Mouse (Mus musculus) adrenal gland, adult 8-10 months (tissue): Measurements from ENCODE around the gene Vmn1r21. TPM values are rescaled to one million over a fixed set of nuclear protein-coding genes. Genes with fewer than 3 reads are reported as not detected.
"Not testable (repeated sequence)": the region's sequence is repeated elsewhere in the genome, so short reads cannot be mapped to it uniquely, and the experiment has no call there.

Experiments used
- DNase-seq: peaks from one replicate; pipeline ENCODE4 v3.0.0; 2022
- total RNA-seq, 4 experiments: library from RNA; stranded (reverse); gene quantifications; 2 replicates each; pipeline ENCODE4 v1.2.4; 2022

Vmn1r21 gene
- not detected for total RNA-seq

DNA sequence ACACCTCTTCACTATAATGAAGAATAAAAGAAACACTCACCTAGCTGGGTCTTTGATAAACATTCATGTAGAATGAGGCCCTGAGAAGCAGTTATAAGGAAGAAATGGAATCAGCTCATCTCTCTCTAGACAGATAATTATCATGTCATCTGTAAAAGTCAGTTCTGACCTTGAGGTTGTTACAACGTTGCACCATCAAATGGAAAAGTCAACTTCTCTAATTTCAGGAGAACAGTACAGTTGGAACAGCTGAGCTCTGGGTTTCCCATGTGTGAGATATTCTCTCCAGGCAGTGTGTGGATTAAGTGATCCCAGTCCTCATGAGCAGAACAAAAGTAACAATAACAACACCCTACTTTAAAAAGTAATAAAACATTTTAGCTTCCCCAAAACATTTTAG is at the start of gene Vmn1r21:
TSS of gene Vmn1r21 (minus strand) at position 58 of the 400 bp plus-strand sequence.
- no peak for DNase-seq

- DNase-seq = no peak
Observed at GRCm38 (mm10) chr6:57859043-57860042, 9.2 kb upstream of the Vmn1r21 start.

GRCm38 (mm10) chr6:57851177-57851576 is 1.0 kb upstream of the Vmn1r21 start:
- DNase-seq = not testable (repeated sequence)

DNA sequence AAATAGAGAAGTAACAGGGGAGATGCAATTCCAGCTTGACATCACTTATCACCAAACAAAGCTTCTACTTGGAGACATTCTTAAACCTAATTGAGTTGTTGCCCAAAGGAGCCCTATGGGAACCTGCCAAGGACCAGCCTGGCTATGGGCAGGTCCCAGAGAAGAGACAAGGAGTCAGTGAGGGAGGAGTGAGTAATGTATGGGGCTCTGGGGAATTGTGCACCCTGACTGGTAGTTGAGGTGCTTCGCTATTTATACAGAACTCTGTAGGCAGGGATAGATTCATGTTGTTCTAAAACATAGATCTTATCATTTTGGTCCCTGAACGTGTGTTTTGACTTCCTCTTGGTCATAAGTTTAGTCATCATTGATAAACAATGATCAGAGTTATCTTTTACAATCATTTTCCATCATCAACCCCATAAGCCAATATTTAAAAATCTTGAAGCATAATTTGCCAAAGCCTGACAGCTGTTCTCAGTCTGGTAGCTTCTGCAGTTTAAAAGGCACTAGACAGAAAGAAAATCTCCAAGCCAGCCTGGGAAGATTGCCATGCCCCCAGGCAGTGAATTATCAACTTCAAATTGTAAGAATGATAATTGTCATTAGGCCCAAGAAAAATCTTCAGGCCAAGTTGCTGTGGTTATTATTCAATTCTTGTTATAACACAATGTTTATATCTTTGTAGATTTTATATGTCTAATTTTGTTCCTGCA is 10.3 kb downstream of the Vmn1r21 start:
- DNase-seq = no peak

DNA sequence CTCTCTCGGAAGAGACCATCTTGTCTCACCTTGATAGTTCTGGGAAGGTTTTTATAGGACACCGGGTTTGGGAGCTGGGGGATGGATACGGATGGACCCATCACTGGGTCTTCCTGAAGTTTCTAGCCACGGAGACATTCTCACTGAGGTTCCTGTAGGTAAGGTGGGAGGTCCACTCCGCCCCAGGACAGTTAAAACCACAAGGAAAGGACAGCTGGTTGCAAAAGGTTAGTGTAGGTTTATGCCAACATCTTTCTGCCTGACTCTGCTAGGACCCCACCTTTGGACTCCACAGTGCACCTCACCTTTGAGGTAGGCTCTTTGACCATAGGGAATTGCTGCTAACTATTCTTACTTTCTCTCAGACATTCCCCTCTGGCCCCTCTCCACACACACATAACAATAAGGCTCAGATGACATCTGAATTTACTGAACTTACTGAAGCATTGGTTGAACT is 24.9 kb downstream of the Vmn1r21 start:
- no peak for DNase-seq

GRCm38 (mm10) chr6:57824422-57825258 is 25.5 kb downstream of the Vmn1r21 start, which contains the start of gene Vopp1:
Vopp1 (minus strand) TSS chr6:57825159.
- peak; percentile 38 for DNase-seq

DNA sequence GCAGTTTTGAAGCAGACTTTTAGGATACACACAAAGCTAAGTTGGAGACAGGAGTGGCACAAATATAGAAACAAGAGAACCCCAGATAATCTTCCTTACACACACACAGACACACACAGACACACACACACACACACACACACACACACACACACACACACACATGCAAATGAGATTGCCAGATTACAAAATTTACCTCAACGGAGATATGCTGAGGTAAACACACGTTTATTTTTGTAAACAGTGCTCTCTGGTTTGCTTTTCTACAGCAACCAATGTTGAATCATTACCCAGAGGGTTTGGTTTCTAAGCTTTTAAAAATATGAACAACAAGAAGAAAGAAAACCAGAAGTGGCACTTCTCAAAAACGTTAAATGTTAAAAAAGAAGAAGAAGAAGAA is 26.7 kb downstream of the Vmn1r21 start:
- no peak for DNase-seq

DNA sequence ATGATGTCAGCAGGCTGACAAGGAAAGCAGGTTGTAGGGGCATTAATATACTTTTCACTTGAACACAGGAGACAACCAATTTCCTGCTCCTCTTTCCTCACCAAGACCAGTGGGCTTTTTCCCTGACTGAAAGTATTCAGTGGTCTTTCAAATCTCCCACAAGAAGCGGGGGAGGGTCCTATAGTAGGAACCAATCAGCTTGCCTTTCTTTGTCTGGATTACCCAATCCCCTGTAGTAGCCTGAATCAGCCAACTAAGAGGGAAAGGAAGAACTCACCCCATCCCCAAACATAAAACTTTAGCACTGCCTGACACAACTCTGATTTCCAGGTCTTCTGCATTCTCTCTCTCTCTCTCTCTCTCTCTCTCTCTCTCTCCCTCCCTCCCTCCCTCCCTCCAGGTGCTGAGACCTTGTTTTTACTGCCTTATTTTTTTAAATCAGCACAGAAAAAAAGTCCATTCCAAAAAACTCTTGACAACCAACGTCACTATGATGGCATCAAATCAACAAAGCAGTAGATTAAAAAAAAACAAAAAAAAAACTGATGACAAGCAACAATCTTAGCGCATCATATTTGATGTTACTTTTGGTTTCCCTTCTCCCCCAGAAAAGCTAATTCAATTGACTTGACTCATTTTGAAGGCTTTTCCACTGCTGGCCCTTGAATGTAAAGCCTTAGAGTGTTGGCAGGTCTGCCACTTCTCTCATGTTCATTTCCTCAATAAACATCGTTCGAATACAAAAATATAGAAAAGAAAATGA is 27.3 kb downstream of the Vmn1r21 start:
- no peak for DNase-seq

- DNase-seq = no peak
Observed at GRCm38 (mm10) chr6:57814436-57814940, 35.7 kb downstream of the Vmn1r21 start.

DNA sequence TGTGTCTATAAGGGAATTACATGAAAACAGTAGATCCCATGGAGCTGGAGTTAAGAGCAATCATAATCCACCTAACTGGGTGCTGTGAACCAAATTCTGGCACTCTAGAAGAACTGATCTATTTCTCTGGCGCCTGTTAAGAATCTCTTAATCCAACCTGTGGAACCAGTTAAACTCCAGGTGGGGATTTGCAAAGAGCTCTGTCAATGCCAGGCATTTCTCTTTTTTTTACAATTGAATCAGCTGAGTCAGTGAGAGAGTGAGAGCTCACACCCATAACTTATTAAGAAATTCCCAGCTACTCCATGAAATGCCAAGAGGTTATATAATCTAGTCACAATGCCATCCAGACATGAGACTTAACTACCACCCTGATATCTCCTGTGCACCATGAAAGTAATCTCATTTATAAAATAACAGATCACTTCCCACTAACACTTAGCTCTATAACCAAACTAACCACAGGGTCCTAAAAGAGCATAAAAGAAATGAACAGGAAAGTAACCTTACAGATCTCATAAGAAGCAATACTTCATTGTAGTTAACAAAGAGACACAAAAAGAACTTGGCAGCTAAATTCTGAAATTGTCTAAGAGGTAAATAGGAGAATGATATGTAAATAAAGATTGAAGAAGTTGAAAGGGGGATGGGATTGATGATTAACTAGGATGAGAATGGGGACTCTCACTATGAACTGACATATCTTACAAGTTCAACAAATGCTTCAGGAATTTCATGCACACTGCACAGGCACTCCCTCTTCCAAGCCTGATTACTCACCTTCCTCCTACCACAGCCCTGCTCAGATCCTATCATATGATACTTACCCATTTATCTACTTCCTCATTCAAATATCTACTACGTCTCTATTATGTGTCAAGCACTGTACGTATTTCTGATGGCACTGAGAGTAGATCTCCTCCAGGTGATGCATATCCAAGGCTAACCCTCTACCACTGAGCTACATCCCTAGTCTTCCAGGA is 38.1 kb downstream of the Vmn1r21 start:
- DNase-seq = no peak

GRCm38 (mm10) chr6:57805218-57806069 is 44.7 kb downstream of the Vmn1r21 start:
- no peak for DNase-seq

DNA sequence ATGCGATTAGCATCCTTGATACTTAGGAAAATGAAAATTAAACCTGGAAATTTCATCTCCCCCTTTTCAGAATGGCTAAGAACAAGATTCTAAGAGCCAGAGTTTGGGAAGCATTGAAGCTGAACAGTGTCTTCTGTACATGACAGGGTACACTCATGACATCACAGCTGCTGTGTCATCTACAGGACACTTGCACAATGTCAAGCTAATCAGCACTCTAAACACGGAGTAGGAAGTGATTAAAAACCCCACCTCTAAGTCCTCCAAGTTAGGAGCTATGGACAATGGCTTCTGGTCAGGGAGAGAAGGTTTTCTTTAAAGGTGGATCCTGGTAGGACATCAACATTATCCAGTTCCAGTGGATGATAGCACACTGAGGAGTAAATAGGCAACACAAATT is 47.0 kb downstream of the Vmn1r21 start:
- no peak for DNase-seq

DNA sequence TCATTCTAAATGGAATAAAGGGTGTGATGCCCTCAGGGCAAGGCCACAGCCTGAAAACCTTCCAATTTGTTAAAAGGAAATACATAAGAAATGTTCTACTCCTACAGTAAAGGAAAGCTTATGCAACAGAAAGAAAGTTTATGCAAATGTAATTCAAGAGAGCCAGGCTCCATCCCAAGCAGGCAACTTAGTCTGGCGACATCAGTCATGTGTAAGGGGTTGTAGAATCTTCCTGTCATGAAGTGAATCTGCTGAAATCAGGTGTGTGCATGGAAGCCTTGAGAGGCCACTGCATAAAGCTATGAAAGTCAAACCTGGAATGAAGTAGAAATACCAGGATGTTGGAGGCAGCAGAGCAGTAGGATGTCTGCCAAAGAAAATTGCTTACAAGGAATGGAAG is 51.2 kb downstream of the Vmn1r21 start:
- no peak for DNase-seq

DNA sequence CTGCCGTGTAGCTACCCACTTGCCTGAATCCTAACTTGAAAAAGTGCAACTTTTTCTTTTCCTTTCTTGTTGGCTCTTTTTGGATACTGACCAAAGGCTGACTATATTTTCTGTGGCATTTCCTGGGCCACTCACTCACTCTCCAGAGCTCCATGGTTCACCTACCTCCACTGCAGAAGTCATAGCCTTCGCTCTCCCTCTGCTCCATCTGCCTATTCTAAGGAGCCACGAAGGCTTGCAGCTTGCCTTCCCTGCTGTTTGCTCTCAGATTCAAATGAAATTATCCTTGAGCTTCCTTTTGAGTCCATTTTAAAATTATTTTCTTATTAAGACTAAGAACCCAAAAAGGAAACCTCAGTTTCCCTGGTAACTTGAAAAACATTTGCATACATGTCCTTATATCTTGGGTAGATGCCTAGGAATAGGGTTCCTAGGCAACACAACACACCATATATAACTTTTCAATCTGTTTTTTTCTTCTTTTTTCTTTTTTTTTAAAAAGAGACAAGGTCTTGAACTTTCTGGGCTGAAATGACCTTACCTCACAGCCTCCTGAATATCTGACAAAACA is 53.2 kb downstream of the Vmn1r21 start:
- DNase-seq = no peak

DNA sequence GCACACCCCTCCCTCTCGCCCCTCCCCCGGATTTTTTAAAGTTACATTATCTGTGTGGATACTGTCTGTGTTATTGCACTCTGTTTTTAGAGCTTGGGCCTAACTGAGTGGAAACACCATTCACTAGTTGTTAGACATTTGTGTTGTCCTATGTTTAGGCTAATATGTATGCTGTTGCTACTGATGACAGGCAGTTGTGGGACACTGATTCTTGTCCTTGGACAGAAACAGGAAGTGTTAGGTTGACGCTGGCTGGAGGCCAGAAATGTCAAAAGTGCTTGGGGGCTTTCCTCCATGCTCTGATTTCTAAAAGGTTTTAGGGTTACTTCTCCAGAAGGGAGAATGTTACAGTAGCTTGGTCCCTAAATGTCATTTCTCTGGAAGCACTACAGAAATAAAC is 54.3 kb downstream of the Vmn1r21 start:
- no peak for DNase-seq
